Mouse (Mus musculus): Measurements from ENCODE around the gene Thap4.

DNA sequence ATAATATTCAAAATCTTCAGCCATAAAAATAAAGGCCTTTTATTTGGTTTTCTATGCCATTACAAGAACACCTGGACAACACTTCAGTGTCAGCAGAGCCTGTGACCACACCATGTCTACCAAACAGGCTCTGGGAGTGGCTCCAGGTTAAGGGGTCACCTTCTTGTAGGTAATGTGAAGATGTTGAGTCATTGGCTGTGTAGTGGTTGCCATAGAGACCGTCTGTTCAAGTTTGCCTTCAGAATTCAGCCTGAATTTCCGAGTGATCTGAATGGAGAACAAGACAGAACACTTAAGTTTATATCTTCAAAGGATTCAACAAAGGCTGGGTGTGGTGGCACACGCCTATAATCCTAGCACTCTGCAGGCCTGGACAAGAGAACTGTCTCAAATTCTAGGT, 49.3 kb downstream of the Thap4 start:
- TF ChIP-seq POLR2A (IDR thresholded peaks at IDR 0.05; ENCODE audit: low read depth, low read length) (no peak), CTCF (conservative IDR thresholded peaks at IDR 0.05; ENCODE audit: insufficient read depth, insufficient read length, low read depth, low read length) (no peak)

Data from kidney, adult 2 months (tissue).